Mouse (Mus musculus) retina, embryonic 14.5 days (tissue): ENCODE measurements around the gene Teddm1a.
"Not testable (repeated sequence)": the region's sequence is repeated elsewhere in the genome, so short reads cannot be mapped to it uniquely, and the experiment has no call there.

ENCODE experiments used
- DNase-seq: peaks from one replicate; pipeline ENCODE4 v3.0.0-alpha.2; 2015; ENCODE audit warnings: low spot score

Gene Teddm1a

GRCm38 (mm10) chr1:153891442-153891841 lies at the start of gene Teddm1a:
Gene Teddm1a, plus strand, starts transcription at chr1:153891742.
- no peak for DNase-seq

- no peak for DNase-seq
Observed at GRCm38 (mm10) chr1:153842121-153842740, 49.3 kb upstream of the Teddm1a start.

GRCm38 (mm10) chr1:153844042-153844441 lies 47.5 kb upstream of the Teddm1a start, which contains the start of gene Rgsl1:
Gene Rgsl1, minus strand, starts transcription at chr1:153844142.
- DNase-seq: no peak

GRCm38 (mm10) chr1:153846420-153846819 lies 45.1 kb upstream of the Teddm1a start:
- DNase-seq: no peak

- DNase-seq: peak; percentile 80
Observed at GRCm38 (mm10) chr1:153846867-153847266, 44.7 kb upstream of the Teddm1a start.

- not testable (repeated sequence) for DNase-seq
Observed at GRCm38 (mm10) chr1:153852696-153853095, 38.8 kb upstream of the Teddm1a start.

GRCm38 (mm10) chr1:153855946-153856345 lies 35.6 kb upstream of the Teddm1a start:
- no peak for DNase-seq

GRCm38 (mm10) chr1:153874045-153874444 lies 17.5 kb upstream of the Teddm1a start, which contains the start of gene Teddm1b:
Gene Teddm1b, plus strand, starts transcription at chr1:153874345.
- no peak for DNase-seq

GRCm38 (mm10) chr1:153880391-153880790 lies 11.2 kb upstream of the Teddm1a start:
- not testable (repeated sequence) for DNase-seq

GRCm38 (mm10) chr1:153886024-153886633 lies 5.4 kb upstream of the Teddm1a start:
- no peak for DNase-seq

- no peak for DNase-seq
Observed at GRCm38 (mm10) chr1:153890121-153890520, 1.4 kb upstream of the Teddm1a start.

GRCm38 (mm10) chr1:153893746-153894145 lies 2.2 kb downstream of the Teddm1a start:
- no peak for DNase-seq

GRCm38 (mm10) chr1:153894201-153894893 lies 2.8 kb downstream of the Teddm1a start:
- no peak for DNase-seq

GRCm38 (mm10) chr1:153894979-153895378 lies 3.4 kb downstream of the Teddm1a start:
- DNase-seq: peak; percentile 95

GRCm38 (mm10) chr1:153897196-153897595 lies 5.7 kb downstream of the Teddm1a start:
- no peak for DNase-seq

- no peak for DNase-seq
Observed at GRCm38 (mm10) chr1:153898989-153899730, 7.6 kb downstream of the Teddm1a start.

- peak; percentile 99 for DNase-seq
Observed at GRCm38 (mm10) chr1:153899731-153900380, 8.3 kb downstream of the Teddm1a start, which contains the start of the genes Glul and Teddm2. Gene Glul, plus strand, starts transcription at chr1:153899944. Gene Teddm2, minus strand, starts transcription at chr1:153900228.

GRCm38 (mm10) chr1:153900381-153900780 lies 8.8 kb downstream of the Teddm1a start:
- DNase-seq: no peak

- peak; percentile 67 for DNase-seq
Observed at GRCm38 (mm10) chr1:153900860-153901730, 9.6 kb downstream of the Teddm1a start.

- DNase-seq: peak; percentile 88
Observed at GRCm38 (mm10) chr1:153903006-153903405, 11.5 kb downstream of the Teddm1a start.

GRCm38 (mm10) chr1:153904236-153904635 lies 12.7 kb downstream of the Teddm1a start:
- no peak for DNase-seq
